Mouse (Mus musculus) midbrain, embryonic 13.5 days (tissue): ENCODE data around the gene Sgk1. TPM values are rescaled to one million over a fixed set of nuclear protein-coding genes. Genes with fewer than 3 reads are reported as not detected.

Experiments used
- ATAC-seq: fragments of 200-750 bp; cut with Nextera tagmentation; 2 replicates; pipeline ENCODE4 v1.8.0; 2017; ENCODE audit warnings: mild to moderate bottlenecking, moderate TSS enrichment, moderate library complexity
- H3K27ac ChIP-seq: fragments of 300-500 bp; sonication (generic); 2 replicates; pipeline ENCODE4 v1.5.1; 2015; ENCODE audit warnings: inconsistent platforms, mild to moderate bottlenecking, moderate library complexity
- H3K27me3 ChIP-seq: fragments of 300-500 bp; sonication (generic); 2 replicates; pipeline ENCODE4 v1.6.1; 2015; ENCODE audit warnings: mild to moderate bottlenecking, inconsistent platforms
- H3K36me3 ChIP-seq: fragments of 300-500 bp; sonication (generic); 2 replicates; pipeline ENCODE4 v1.6.1; 2015; ENCODE audit warnings: mild to moderate bottlenecking, inconsistent platforms
- H3K4me1 ChIP-seq: fragments of 300-500 bp; sonication (generic); replicated peaks from 2 replicates; pipeline ENCODE4 v1.6.1; 2015; ENCODE audit warnings: inconsistent platforms
- H3K4me2 ChIP-seq: fragments of 300-500 bp; sonication (generic); replicated peaks from 2 replicates; pipeline ENCODE4 v1.6.1; 2015; ENCODE audit warnings: moderate library complexity, mild to moderate bottlenecking, inconsistent platforms
- H3K4me3 ChIP-seq: fragments of 300-500 bp; sonication (generic); replicated peaks from 2 replicates; pipeline ENCODE4 v1.5.1; 2015; ENCODE audit warnings: mild to moderate bottlenecking, inconsistent platforms
- H3K9ac ChIP-seq: fragments of 300-500 bp; sonication (generic); replicated peaks from 2 replicates; pipeline ENCODE4 v1.6.1; 2015; ENCODE audit warnings: mild to moderate bottlenecking, inconsistent platforms
- H3K9me3 ChIP-seq: fragments of 300-500 bp; sonication (generic); 2 replicates; pipeline ENCODE4 v1.6.1; 2016; ENCODE audit warnings: mild to moderate bottlenecking, inconsistent platforms
- WGBS: fragments of 180-500 bp; shearing (Covaris S2); methylation state at CpG from one replicate; pipeline ENCODE4 v1.1.7; 2015; 5-methylcytosine and 5-hydroxymethylcytosine counted together
- polyA plus RNA-seq: library from polyadenylated mRNA; unstranded; fragments of >200 nt; fragmentation: Nextera tagmentation; extraction: Ambion mirVana; gene quantifications from 2 replicates; pipeline ENCODE4 v1.2.1, GENCODE M21; 2015

Sgk1 gene
- polyA plus RNA-seq, 1 experiment from 2014 or later, result 36.7 TPM

GRCm38 (mm10) chr10:21906894-21907446, 25.0 kb downstream of the Sgk1 start:
- H3K9ac ChIP-seq, result no peak overlapping the region
- no peaks in the 10 kb centered on the region for H3K36me3 ChIP-seq
- no peaks in the 10 kb centered on the region for H3K4me1 ChIP-seq
- no peak for ATAC-seq
- H3K27me3 ChIP-seq, result no peaks in the 10 kb centered on the region
- no peak overlapping the region for H3K4me3 ChIP-seq
- WGBS, result 21% methylated on average over 5 of the region's 5 CpGs
- H3K9me3 ChIP-seq, result no peaks in the 10 kb centered on the region
- no peak overlapping the region for H3K4me2 ChIP-seq
- no peak overlapping the region for H3K27ac ChIP-seq

GRCm38 (mm10) chr10:21907784-21908183, 25.8 kb downstream of the Sgk1 start:
- Histone ChIP-seq H3K9ac (no peak overlapping the region), H3K27ac (no peak overlapping the region), H3K4me3 (no peak overlapping the region), H3K9me3 (no peaks in the 10 kb centered on the region), H3K27me3 (no peaks in the 10 kb centered on the region), H3K4me1 (no peaks in the 10 kb centered on the region), H3K4me2 (no peak overlapping the region), H3K36me3 (no peaks in the 10 kb centered on the region)
- 74% methylated on average over 3 of the region's 3 CpGs for WGBS
- ATAC-seq, result no peak

DNA sequence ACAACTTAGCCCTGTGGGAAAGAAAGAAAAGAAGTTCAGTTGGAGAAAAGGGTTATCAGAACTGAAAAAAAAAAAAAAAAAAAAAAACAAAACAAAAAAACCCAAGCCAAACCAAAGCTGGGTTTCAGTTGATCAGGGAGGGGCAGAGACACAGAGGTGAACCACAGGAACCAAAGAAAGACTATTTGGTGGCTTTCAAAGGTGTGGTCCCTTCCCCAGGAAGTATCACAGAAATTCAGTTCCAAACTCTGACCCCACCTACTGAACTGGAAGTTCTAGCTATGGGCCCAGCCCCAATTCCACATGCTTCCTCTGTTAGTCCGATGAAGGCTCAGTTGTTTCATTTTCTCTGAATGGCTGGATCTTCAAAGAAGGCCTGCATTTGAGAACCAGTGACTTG, 26.7 kb downstream of the Sgk1 start:
- Histone ChIP-seq H3K4me3 (no peak overlapping the region), H3K4me1 (no peaks in the 10 kb centered on the region), H3K9me3 (no peaks in the 10 kb centered on the region), H3K9ac (no peak overlapping the region), H3K27ac (no peak overlapping the region), H3K27me3 (no peaks in the 10 kb centered on the region), H3K36me3 (no peaks in the 10 kb centered on the region), H3K4me2 (no peak overlapping the region)
- ATAC-seq, result no peak
- 94% methylated on average over 1 of the region's 1 CpGs for WGBS

DNA sequence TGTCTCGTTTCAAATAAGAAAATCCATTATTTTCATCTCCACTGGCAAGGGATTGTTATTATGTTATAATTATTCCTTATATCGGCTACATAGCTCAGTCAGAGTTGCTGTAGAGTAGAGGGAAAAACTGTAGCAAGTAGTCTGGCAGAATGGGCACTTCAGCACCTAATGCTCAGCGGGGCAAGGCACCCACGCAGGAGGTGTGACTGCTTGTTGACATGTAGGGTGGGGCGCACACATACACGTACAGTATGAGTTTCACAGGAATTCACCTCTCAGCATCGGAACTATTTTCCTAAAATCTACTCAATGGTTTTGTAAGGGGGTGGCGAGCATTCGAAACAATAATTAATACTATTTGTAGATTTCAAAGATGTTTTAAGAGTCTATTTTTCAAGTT, 28.4 kb downstream of the Sgk1 start:
- no peaks in the 10 kb centered on the region for H3K4me1 ChIP-seq
- H3K4me3 ChIP-seq, result no peak overlapping the region
- no peaks in the 10 kb centered on the region for H3K36me3 ChIP-seq
- H3K9ac ChIP-seq, result no peak overlapping the region
- no peak overlapping the region for H3K27ac ChIP-seq
- 90% methylated on average over 9 of the region's 9 CpGs for WGBS
- H3K9me3 ChIP-seq, result no peaks in the 10 kb centered on the region
- no peak overlapping the region for H3K4me2 ChIP-seq
- no peaks in the 10 kb centered on the region for H3K27me3 ChIP-seq
- ATAC-seq, result no peak

DNA sequence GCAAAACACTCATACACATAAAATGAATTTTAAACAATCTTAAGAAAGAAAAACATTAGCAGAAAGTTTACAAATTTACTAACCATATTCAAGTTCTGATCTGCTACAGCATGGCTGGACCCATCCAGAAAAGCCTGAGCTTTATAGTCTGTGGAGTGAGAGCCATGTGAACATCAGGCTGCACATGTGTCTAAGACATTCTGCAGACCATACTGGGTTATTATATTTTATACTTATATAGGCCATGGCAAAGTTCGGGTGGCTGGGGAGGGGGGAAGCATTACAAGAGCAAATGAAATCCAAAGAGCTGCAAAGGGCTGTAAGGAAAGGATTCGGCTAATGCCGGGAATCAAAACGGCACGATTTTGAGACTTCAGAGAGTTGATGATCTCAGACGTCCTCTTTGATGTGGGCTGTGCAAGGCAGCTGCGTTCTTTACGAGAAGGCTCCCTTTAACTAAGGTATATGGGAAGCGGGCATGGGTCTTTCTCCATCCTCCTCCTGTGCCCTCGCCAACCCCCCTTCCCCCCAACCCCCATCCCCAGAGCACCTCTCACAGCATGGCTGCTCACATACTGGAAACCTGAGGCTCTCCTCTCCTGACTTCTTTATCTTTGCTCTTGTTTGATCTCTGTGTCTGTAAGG, 29.4 kb downstream of the Sgk1 start:
- H3K4me2 ChIP-seq, result no peak overlapping the region
- no peaks in the 10 kb centered on the region for H3K36me3 ChIP-seq
- 65% methylated on average over 10 of the region's 10 CpGs for WGBS
- H3K9me3 ChIP-seq, result no peaks in the 10 kb centered on the region
- no peak overlapping the region for H3K27ac ChIP-seq
- H3K4me3 ChIP-seq, result no peak overlapping the region
- no peak overlapping the region for H3K9ac ChIP-seq
- no peaks in the 10 kb centered on the region for H3K4me1 ChIP-seq
- peak; percentile 59; the same call in 1 of the 2 replicates for ATAC-seq
- H3K27me3 ChIP-seq, result no peaks in the 10 kb centered on the region

GRCm38 (mm10) chr10:21914751-21915150, 32.8 kb downstream of the Sgk1 start:
- Histone ChIP-seq H3K9me3 (no peaks in the 10 kb centered on the region), H3K27me3 (no peaks in the 10 kb centered on the region), H3K4me1 (no peaks in the 10 kb centered on the region), H3K36me3 (no peaks in the 10 kb centered on the region), H3K27ac (no peak overlapping the region), H3K4me2 (no peak overlapping the region), H3K9ac (no peak overlapping the region), H3K4me3 (no peak overlapping the region)
- WGBS, result 24% methylated on average over 1 of the region's 1 CpGs
- peak; percentile 51 for ATAC-seq

- Histone ChIP-seq H3K4me1 (no peaks in the 10 kb centered on the region), H3K4me3 (no peak overlapping the region)
- WGBS, result 88% methylated on average over 11 of the region's 11 CpGs
These were observed 34.5 kb downstream of the Sgk1 start for GRCm38 (mm10) chr10:21916301-21917071.

GRCm38 (mm10) chr10:21918016-21918749, 36.2 kb downstream of the Sgk1 start:
- ATAC-seq, result no peak
- Histone ChIP-seq H3K9me3 (no peaks in the 10 kb centered on the region), H3K4me1 (peaks cover 14% of the 10 kb centered on the region), H3K9ac (no peak overlapping the region), H3K4me2 (no peak overlapping the region), H3K27me3 (no peaks in the 10 kb centered on the region), H3K27ac (no peak overlapping the region), H3K36me3 (no peaks in the 10 kb centered on the region), H3K4me3 (no peak overlapping the region)
- 79% methylated on average over 6 of the region's 6 CpGs for WGBS

More at GRCm38 (mm10) chr10:21916301-21917071, 34.5 kb downstream of the Sgk1 start:
- H3K9me3 ChIP-seq, result no peaks in the 10 kb centered on the region
- no peaks in the 10 kb centered on the region for H3K36me3 ChIP-seq
- H3K27me3 ChIP-seq, result no peaks in the 10 kb centered on the region
- no peak for ATAC-seq
- H3K27ac ChIP-seq, result no peak overlapping the region
- H3K4me2 ChIP-seq, result no peak overlapping the region
- no peak overlapping the region for H3K9ac ChIP-seq

- no peak for ATAC-seq
- no peak overlapping the region for H3K9ac ChIP-seq
These were observed 36.8 kb downstream of the Sgk1 start for GRCm38 (mm10) chr10:21918750-21919145.

GRCm38 (mm10) chr10:21920611-21921010, 38.6 kb downstream of the Sgk1 start:
- Histone ChIP-seq H3K27me3 (no peaks in the 10 kb centered on the region), H3K4me1 (peaks cover 24% of the 10 kb centered on the region), H3K4me3 (no peak overlapping the region), H3K9me3 (no peaks in the 10 kb centered on the region), H3K9ac (no peak overlapping the region), H3K27ac (no peak overlapping the region), H3K36me3 (no peaks in the 10 kb centered on the region), H3K4me2 (no peak overlapping the region)
- ATAC-seq, result no peak
- 67% methylated on average over 2 of the region's 2 CpGs for WGBS

More at GRCm38 (mm10) chr10:21918750-21919145, 36.8 kb downstream of the Sgk1 start:
- Histone ChIP-seq H3K4me1 (peaks cover 20% of the 10 kb centered on the region), H3K27me3 (no peaks in the 10 kb centered on the region), H3K36me3 (no peaks in the 10 kb centered on the region), H3K4me2 (no peak overlapping the region), H3K4me3 (no peak overlapping the region), H3K27ac (no peak overlapping the region), H3K9me3 (no peaks in the 10 kb centered on the region)
- WGBS, result 87% methylated on average over 7 of the region's 7 CpGs

GRCm38 (mm10) chr10:21922716-21923350, 40.8 kb downstream of the Sgk1 start:
- Histone ChIP-seq H3K4me1 (peaks cover 24% of the 10 kb centered on the region), H3K9me3 (no peaks in the 10 kb centered on the region), H3K27ac (peak overlapping the region; percentile 82), H3K4me2 (peak overlapping the region; percentile 41), H3K4me3 (no peak overlapping the region), H3K9ac (no peak overlapping the region), H3K27me3 (no peaks in the 10 kb centered on the region), H3K36me3 (no peaks in the 10 kb centered on the region)
- 24% methylated on average over 8 of the region's 8 CpGs for WGBS
- no peak for ATAC-seq
